Mouse (Mus musculus): Measurements from ENCODE around the gene Cped1. TPM values are rescaled to one million over a fixed set of nuclear protein-coding genes. Genes with fewer than 3 reads are reported as not detected.

Cped1 gene
- polyA plus RNA-seq (2014; fragmentation: Illumina TruSeq; extraction: RNeasy Lipid Tissue Mini Kit (QIAGEN cat#74804); ENCODE audit: low read depth, low replicate concordance), result 27.8 TPM

GRCm38 (mm10) chr6:21985732-21986540, at the start of gene Cped1:
Gene Cped1 (plus strand): TSS chr6:21985916.

GRCm38 (mm10) chr6:21949226-21949731, 36.4 kb upstream of the Cped1 start, which contains the start of gene Ing3:
Gene Ing3 (plus strand): TSS chr6:21949571.

GRCm38 (mm10) chr6:22288004-22288736, 302.5 kb downstream of the Cped1 start, which contains the start of gene Wnt16:
Gene Wnt16 (plus strand): TSS chr6:22288227.

Other genes with a start within 250 kb of the Cped1 start
- 75.0 TPM for gene Tspan12, start 133.4 kb upstream of the Cped1 start, polyA plus RNA-seq (2014; fragmentation: Illumina TruSeq; extraction: RNeasy Lipid Tissue Mini Kit (QIAGEN cat#74804); ENCODE audit: low read depth, low replicate concordance)
- 15.0 TPM for gene Ing3, start 36.3 kb upstream of the Cped1 start, polyA plus RNA-seq (2014; fragmentation: Illumina TruSeq; extraction: RNeasy Lipid Tissue Mini Kit (QIAGEN cat#74804); ENCODE audit: low read depth, low replicate concordance)

Measured in adipose tissue, adult 10 weeks (tissue).